Mouse (Mus musculus): ENCODE measurements around the gene Psme3.
"Not testable (repeated sequence)": the region's sequence is repeated elsewhere in the genome, so short reads cannot be mapped to it uniquely, and the experiment has no call there.

The Psme3 gene

GRCm38 (mm10) chr11:101314567-101314966, 1.4 kb upstream of the Psme3 start:
- DNase-seq: no peak

- DNase-seq: no peak
Observed at GRCm38 (mm10) chr11:101315082-101315650, 847 bp upstream of the Psme3 start.

GRCm38 (mm10) chr11:101316501-101316917, 496 bp downstream of the Psme3 start:
- DNase-seq: no peak

GRCm38 (mm10) chr11:101323609-101324008, 7.6 kb downstream of the Psme3 start:
- DNase-seq: peak; percentile 68

- no peak for DNase-seq
Observed at GRCm38 (mm10) chr11:101324763-101325162, 8.8 kb downstream of the Psme3 start, which contains the start of gene Aoc2. Gene Aoc2 (plus strand): TSS chr11:101325063.

- DNase-seq: not testable (repeated sequence)
Observed at GRCm38 (mm10) chr11:101325201-101325600, 9.2 kb downstream of the Psme3 start.

GRCm38 (mm10) chr11:101326147-101326546, 10.1 kb downstream of the Psme3 start:
- no peak for DNase-seq

- DNase-seq: no peak
Observed at GRCm38 (mm10) chr11:101327311-101327710, 11.3 kb downstream of the Psme3 start.

GRCm38 (mm10) chr11:101328941-101329635, 13.1 kb downstream of the Psme3 start:
- peak; percentile 15 for DNase-seq

- no peak for DNase-seq
Observed at GRCm38 (mm10) chr11:101330371-101330924, 14.4 kb downstream of the Psme3 start, which contains the start of gene Aoc3. Gene Aoc3 (plus strand): TSS chr11:101330605.

GRCm38 (mm10) chr11:101330961-101331360, 14.9 kb downstream of the Psme3 start:
- DNase-seq: not testable (repeated sequence)

- DNase-seq: no peak
Observed at GRCm38 (mm10) chr11:101332537-101332936, 16.5 kb downstream of the Psme3 start.

GRCm38 (mm10) chr11:101334023-101334422, 18.0 kb downstream of the Psme3 start:
- no peak for DNase-seq

- no peak for DNase-seq
Observed at GRCm38 (mm10) chr11:101334516-101334915, 18.5 kb downstream of the Psme3 start.

GRCm38 (mm10) chr11:101335685-101336084, 19.7 kb downstream of the Psme3 start:
- no peak for DNase-seq

GRCm38 (mm10) chr11:101338123-101338760, 22.2 kb downstream of the Psme3 start:
- DNase-seq: no peak

- DNase-seq: no peak
Observed at GRCm38 (mm10) chr11:101347083-101347775, 31.2 kb downstream of the Psme3 start.

GRCm38 (mm10) chr11:101348774-101349173, 32.8 kb downstream of the Psme3 start:
- no peak for DNase-seq

- no peak for DNase-seq
Observed at GRCm38 (mm10) chr11:101349216-101349615, 33.2 kb downstream of the Psme3 start.

- no peak for DNase-seq
Observed at GRCm38 (mm10) chr11:101351100-101351720, 35.2 kb downstream of the Psme3 start.

- DNase-seq: no peak
Observed at GRCm38 (mm10) chr11:101351721-101352111, 35.7 kb downstream of the Psme3 start.

GRCm38 (mm10) chr11:101353436-101353835, 37.4 kb downstream of the Psme3 start:
- no peak for DNase-seq

All from right cerebral cortex, postnatal 14 days (tissue).